Mouse (Mus musculus) limb, embryonic 14.5 days (tissue): ENCODE measurements around the gene Apex2. TPM values are rescaled to one million over a fixed set of nuclear protein-coding genes. Genes with fewer than 3 reads are reported as not detected.

Experiments
- ATAC-seq: fragments of 200-750 bp; cut with Nextera tagmentation; 2 replicates; pipeline ENCODE4 v1.8.0; 2017; ENCODE audit warnings: low read depth, moderate number of reproducible peaks, moderate TSS enrichment; ENCODE audit not compliant: low FRiP score
- DNase-seq: peaks from one replicate; pipeline ENCODE4 v3.0.0-alpha.2; 2015; ENCODE audit warnings: low spot score
- H3K27ac ChIP-seq: fragments of 300-500 bp; sonication (generic); replicated peaks from 2 replicates; pipeline ENCODE4 v1.5.1; 2014; ENCODE audit warnings: low read depth, mild to moderate bottlenecking, low read length, moderate library complexity, mixed read lengths
- H3K27me3 ChIP-seq: fragments of 300-500 bp; sonication (generic); 2 replicates; pipeline ENCODE4 v1.6.1; 2014; ENCODE audit warnings: low read length, mixed read lengths; ENCODE audit not compliant: control insufficient read depth, insufficient read depth
- H3K36me3 ChIP-seq: fragments of 300-500 bp; sonication (generic); 2 replicates; pipeline ENCODE4 v1.6.1; 2014; ENCODE audit warnings: mild to moderate bottlenecking, low read length, moderate library complexity, mixed read lengths; ENCODE audit not compliant: control insufficient read depth, insufficient read depth
- H3K4me1 ChIP-seq: fragments of 300-500 bp; sonication (generic); 2 replicates; pipeline ENCODE4 v1.6.1; 2014; ENCODE audit warnings: antibody characterized with exemption, low read length, mixed read lengths; ENCODE audit not compliant: control insufficient read depth, insufficient read depth
- H3K4me2 ChIP-seq: fragments of 300-500 bp; sonication (generic); replicated peaks from 2 replicates; pipeline ENCODE4 v1.6.1; 2014; ENCODE audit warnings: low read depth, mild to moderate bottlenecking, low read length, moderate library complexity; ENCODE audit not compliant: severe bottlenecking
- H3K4me3 ChIP-seq: fragments of 300-500 bp; sonication (generic); replicated peaks from 2 replicates; pipeline ENCODE4 v1.5.1; 2014; ENCODE audit warnings: low read length
- H3K9ac ChIP-seq: fragments of 300-500 bp; sonication (generic); 2 replicates; pipeline ENCODE4 v1.6.1; 2014; ENCODE audit warnings: mild to moderate bottlenecking, low read depth, low read length, moderate library complexity; ENCODE audit not compliant: severe bottlenecking
- H3K9me3 ChIP-seq: fragments of 300-500 bp; sonication (generic); 2 replicates; pipeline ENCODE4 v1.6.1; 2016; ENCODE audit warnings: low read length; ENCODE audit not compliant: control insufficient read depth
- POLR2A ChIP-seq: fragments of 200-500 bp; IDR thresholded peaks from 2 replicates; pipeline ENCODE4 v1.8.0; 2012; ENCODE audit warnings: inconsistent platforms, mild to moderate bottlenecking, moderate library complexity, borderline replicate concordance; ENCODE audit not compliant: insufficient read depth, insufficient read length; ENCODE audit errors: extremely low read depth
- WGBS: fragments of 180-500 bp; shearing (Covaris S2); extraction: QIAGEN DNeasy Blood & Tissue Kit; methylation state at CpG from one replicate; pipeline ENCODE4 v1.1.7; 2014; 5-methylcytosine and 5-hydroxymethylcytosine counted together
- polyA plus RNA-seq, 2 experiments: library from polyadenylated mRNA; depleted of rRNA in 1 of 2; stranded (reverse) in 1 of 2; unstranded in 1 of 2; fragments of >200 nt; fragmentation: Nextera tagmentation in 1 of 2; extraction: Ambion mirVana in 1 of 2; gene quantifications; 2 replicates each; pipeline versions ENCODE4 v1.2.1 to v1.2.3; 2012 to 2014

The Apex2 gene
- polyA plus RNA-seq, 2 experiments = 17.8 to 25.5 TPM

DNA sequence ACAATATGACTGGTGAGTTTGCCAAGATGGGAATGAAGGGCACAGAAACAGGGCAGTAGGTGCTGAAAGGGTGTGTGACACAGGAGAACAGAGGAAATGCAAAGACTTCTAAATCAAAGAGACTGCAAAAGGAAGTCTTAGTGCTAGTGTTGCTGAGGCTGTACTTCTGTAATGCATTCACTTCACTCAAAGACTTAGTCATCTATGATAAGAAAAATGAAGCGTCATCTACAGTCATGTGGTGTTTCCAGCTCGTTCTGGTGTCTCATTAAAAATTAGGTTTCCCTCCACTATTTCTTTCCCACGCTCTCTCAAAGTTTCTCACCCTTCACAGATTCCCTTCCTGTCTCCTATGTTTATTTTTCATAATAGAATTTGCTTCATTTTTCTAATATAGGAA is 35.6 kb downstream of the Apex2 start:
- no peak for ATAC-seq
- no peak overlapping the region for H3K9ac ChIP-seq
- H3K9me3 ChIP-seq = no peaks in the 10 kb centered on the region
- WGBS = 84% methylated on average over 3 of the region's 3 CpGs
- H3K4me1 ChIP-seq = no peaks in the 10 kb centered on the region
- H3K4me3 ChIP-seq = no peak overlapping the region
- H3K36me3 ChIP-seq = peaks cover 16% of the 10 kb centered on the region
- H3K4me2 ChIP-seq = no peak overlapping the region
- DNase-seq = no peak
- TF ChIP-seq POLR2A = no peak
- H3K27ac ChIP-seq = no peak overlapping the region
- no peaks in the 10 kb centered on the region for H3K27me3 ChIP-seq

DNA sequence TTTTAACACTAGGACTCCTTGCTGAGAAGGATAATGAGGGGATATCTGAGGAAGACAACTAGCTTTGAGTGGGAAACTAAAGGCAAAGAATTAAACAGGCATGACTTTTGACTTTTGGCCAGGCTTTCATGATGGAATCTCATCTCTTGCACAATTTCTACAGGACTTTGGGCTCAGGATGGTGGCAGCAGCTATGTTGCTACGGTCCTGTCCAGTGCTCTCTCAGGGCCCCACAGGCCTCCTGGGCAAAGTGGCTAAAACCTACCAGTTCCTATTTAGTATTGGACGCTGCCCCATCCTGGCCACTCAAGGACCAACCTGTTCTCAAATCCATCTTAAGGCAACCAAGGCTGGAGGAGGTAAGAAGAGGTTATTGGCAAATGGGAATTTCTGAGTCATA is 37.7 kb downstream of the Apex2 start:
- TF ChIP-seq POLR2A = no peak
- WGBS = 91% methylated on average over 2 of the region's 2 CpGs
- Histone ChIP-seq H3K36me3 (peaks cover 16% of the 10 kb centered on the region), H3K27ac (no peak overlapping the region), H3K9me3 (no peaks in the 10 kb centered on the region), H3K4me2 (no peak overlapping the region), H3K4me3 (no peak overlapping the region), H3K4me1 (no peaks in the 10 kb centered on the region), H3K27me3 (no peaks in the 10 kb centered on the region), H3K9ac (no peak overlapping the region)
- ATAC-seq (no peak), DNase-seq (no peak)

DNA sequence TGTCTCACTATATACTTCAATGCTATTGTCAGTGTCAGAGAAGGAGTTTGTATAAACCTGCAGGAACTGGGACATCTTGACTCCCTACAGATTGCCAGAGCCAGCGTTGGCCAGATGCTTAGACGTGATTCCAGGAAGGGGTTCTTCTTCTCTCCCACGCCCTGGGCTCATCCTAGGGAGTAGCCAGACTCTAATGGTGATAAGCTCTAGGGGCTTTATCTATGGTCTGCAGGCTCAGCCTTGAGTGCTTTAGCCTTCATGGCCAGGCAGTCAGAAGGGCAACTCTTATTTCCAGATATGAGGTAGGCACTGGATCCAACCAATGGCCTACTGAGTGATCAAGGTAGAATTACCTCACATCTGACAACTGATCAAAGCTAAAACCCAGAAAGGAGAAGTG is 40.0 kb downstream of the Apex2 start:
- ATAC-seq (no peak), DNase-seq (no peak)
- Histone ChIP-seq H3K9me3 (no peaks in the 10 kb centered on the region), H3K4me2 (no peak overlapping the region), H3K36me3 (peaks cover 16% of the 10 kb centered on the region), H3K4me1 (no peaks in the 10 kb centered on the region), H3K9ac (no peak overlapping the region), H3K27ac (no peak overlapping the region), H3K27me3 (no peaks in the 10 kb centered on the region), H3K4me3 (no peak overlapping the region)
- WGBS = 98% methylated on average over 3 of the region's 3 CpGs
- TF ChIP-seq POLR2A = no peak

DNA sequence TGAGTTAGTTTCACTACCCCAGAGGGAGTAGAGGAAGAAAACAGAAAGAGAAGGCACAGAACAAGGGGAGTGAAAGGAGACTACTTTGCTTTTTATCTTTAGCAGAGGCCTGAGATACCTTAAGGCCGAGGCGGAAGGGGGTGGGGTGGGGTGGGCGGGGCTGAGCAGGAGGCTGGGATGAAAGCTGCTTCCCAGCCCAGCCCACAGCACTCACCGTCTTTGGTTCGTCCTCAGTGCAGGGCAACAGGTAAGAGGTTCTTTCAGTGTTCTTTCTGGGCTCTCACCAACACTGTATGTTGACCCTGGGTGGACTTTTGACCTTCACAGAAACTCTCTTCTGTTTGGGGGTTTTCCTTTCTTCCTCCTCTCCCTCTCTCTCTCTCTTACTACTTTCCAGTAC is 42.4 kb downstream of the Apex2 start, which contains the start of gene Alas2:
TSS of gene Alas2 (plus strand) at position 137 of the 400 bp plus-strand sequence.
- ATAC-seq = no peak
- H3K36me3 ChIP-seq = peaks cover 11% of the 10 kb centered on the region
- 47% methylated on average over 3 of the region's 5 CpGs for WGBS
- DNase-seq = no peak
- no peaks in the 10 kb centered on the region for H3K9me3 ChIP-seq
- H3K27ac ChIP-seq = no peak within 1 kb of the TSS
- no peak within 1 kb of the TSS for H3K4me3 ChIP-seq
- H3K27me3 ChIP-seq = no peaks in the 10 kb centered on the region
- H3K9ac ChIP-seq = no peak within 1 kb of the TSS
- H3K4me1 ChIP-seq = no peaks in the 10 kb centered on the region
- TF ChIP-seq POLR2A = no peak
- H3K4me2 ChIP-seq = no peak within 1 kb of the TSS

DNA sequence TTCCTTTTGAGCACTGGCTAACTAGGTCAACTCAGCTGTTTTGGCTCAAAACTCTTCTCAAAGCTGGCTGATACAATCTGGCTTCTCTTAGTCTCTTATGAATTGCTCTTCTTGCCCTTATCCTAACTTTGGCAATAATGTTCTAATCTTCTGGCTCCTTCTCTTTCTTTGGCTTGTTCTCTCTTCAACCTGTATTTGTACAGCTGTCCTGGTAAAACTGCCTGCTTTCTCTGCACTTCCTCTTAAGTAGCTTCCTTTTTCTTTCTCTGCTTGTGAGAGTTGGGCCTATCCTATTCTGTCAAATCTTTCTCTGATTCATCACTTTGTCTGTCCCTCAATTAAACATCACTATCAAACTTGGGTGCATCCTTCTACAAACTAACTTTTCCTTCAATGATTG is 48.0 kb downstream of the Apex2 start:
- Histone ChIP-seq H3K9me3 (no peaks in the 10 kb centered on the region), H3K27me3 (no peaks in the 10 kb centered on the region), H3K9ac (no peak overlapping the region), H3K4me1 (no peaks in the 10 kb centered on the region), H3K4me3 (no peak overlapping the region), H3K27ac (no peak overlapping the region), H3K4me2 (no peak overlapping the region), H3K36me3 (no peaks in the 10 kb centered on the region)
- no peak for TF ChIP-seq POLR2A
- DNase-seq = no peak
- no peak for ATAC-seq

DNA sequence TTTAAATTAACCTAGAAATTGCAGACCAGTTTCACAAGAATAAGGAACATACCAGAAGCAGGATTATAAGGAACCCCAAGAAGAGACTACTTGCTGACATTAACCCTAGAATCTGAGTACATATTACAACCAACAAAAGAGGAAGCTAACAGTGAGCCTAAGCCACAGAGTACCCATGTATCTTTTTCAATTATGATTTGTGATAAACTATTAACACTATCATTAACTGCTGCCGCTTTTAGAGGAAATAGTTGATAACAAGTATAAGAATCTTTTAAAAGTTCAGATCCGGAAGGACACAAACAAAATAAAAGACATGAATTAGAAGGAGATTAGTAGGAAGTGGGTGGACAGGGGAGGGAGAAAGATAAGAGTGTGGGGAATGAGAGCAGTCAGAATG is 49.6 kb downstream of the Apex2 start:
- Histone ChIP-seq H3K27ac (no peak overlapping the region), H3K4me1 (no peaks in the 10 kb centered on the region), H3K36me3 (no peaks in the 10 kb centered on the region), H3K9ac (no peak overlapping the region), H3K9me3 (no peaks in the 10 kb centered on the region), H3K27me3 (no peaks in the 10 kb centered on the region), H3K4me3 (no peak overlapping the region), H3K4me2 (no peak overlapping the region)
- 93% methylated on average over 2 of the region's 2 CpGs for WGBS
- DNase-seq (no peak), ATAC-seq (no peak)
- no peak for TF ChIP-seq POLR2A
